Mouse (Mus musculus) megakaryocyte, embryonic 14.5 days (primary cell): Measurements from ENCODE around the gene Zdhhc5. TPM values are rescaled to one million over a fixed set of nuclear protein-coding genes. Genes with fewer than 3 reads are reported as not detected.
"Not testable (repeated sequence)": the region's sequence is repeated elsewhere in the genome, so short reads cannot be mapped to it uniquely, and the experiment has no call there.

Experiments used
- H3K27me3 ChIP-seq: replicated peaks from 2 replicates; pipeline ENCODE3; 2012; ENCODE audit warnings: inconsistent platforms
- H3K36me3 ChIP-seq: replicated peaks from 2 replicates; pipeline ENCODE3; 2012; ENCODE audit warnings: low read length, inconsistent platforms, mixed read lengths
- H3K4me1 ChIP-seq: 2 replicates; pipeline ENCODE4 v1.6.1; 2012; ENCODE audit warnings: inconsistent platforms
- H3K4me3 ChIP-seq: replicated peaks from 2 replicates; pipeline ENCODE3; 2012; ENCODE audit warnings: moderate library complexity, mild to moderate bottlenecking, inconsistent platforms
- H3K9me3 ChIP-seq: 2 replicates; pipeline ENCODE4 v1.6.1; 2012; ENCODE audit warnings: inconsistent platforms
- FLI1 ChIP-seq: IDR thresholded peaks from 2 replicates; pipeline ENCODE4 v1.6.1; 2012; ENCODE audit warnings: low read length, inconsistent platforms, mixed read lengths
- GATA1 ChIP-seq: IDR thresholded peaks from 3 replicates; pipeline ENCODE4 v1.6.1; 2012; ENCODE audit warnings: mixed read lengths, low read length, inconsistent platforms, borderline replicate concordance
- polyA plus RNA-seq: library from polyadenylated mRNA; stranded (reverse); fragments of >175 nt; gene quantifications from 2 replicates; pipeline ENCODE4 v1.2.3, GENCODE M21; 2012; ENCODE audit warnings: low replicate concordance; ENCODE audit not compliant: insufficient read depth

Zdhhc5 gene
- polyA plus RNA-seq, 1 experiment: 20.0 TPM

GRCm38 (mm10) chr2:84735346-84735920 lies 20.5 kb upstream of the Zdhhc5 start:
- Histone ChIP-seq H3K27me3 (peaks cover 41% of the 10 kb centered on the region), H3K36me3 (peaks cover 5% of the 10 kb centered on the region), H3K9me3 (no peaks in the 10 kb centered on the region), H3K4me3 (peak overlapping the region; percentile 91), H3K4me1 (peaks cover 77% of the 10 kb centered on the region)
- no peak for TF ChIP-seq GATA1
- TF ChIP-seq FLI1: no peak

DNA sequence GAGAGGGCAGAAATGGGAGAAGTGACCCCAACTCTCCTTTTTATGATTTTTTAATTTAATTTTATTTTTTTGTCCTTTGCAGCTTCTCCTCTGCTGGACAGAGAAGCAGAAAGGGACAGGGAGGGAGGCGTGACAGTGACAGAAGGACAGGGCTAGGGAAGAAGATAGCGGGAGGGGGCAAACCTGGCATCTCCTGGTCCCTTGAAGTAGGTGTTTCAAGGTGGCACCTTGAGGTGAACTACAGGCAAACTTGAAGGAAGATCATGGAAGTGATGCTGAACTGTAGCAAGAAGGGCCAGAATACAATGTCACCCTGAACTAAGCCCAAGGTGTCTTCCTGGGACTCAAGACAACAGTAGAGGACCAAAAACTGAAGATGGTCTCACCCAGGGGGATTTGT lies 19.9 kb upstream of the Zdhhc5 start:
- H3K36me3 ChIP-seq: peaks cover under 1% of the 10 kb centered on the region
- peaks cover 72% of the 10 kb centered on the region for H3K4me1 ChIP-seq
- H3K9me3 ChIP-seq: no peaks in the 10 kb centered on the region
- peak overlapping the region; percentile 91 for H3K4me3 ChIP-seq
- no peak for TF ChIP-seq GATA1
- TF ChIP-seq FLI1: no peak
- peaks cover 41% of the 10 kb centered on the region for H3K27me3 ChIP-seq

- TF ChIP-seq FLI1 (no peak), GATA1 (no peak)
- Histone ChIP-seq H3K36me3 (no peaks in the 10 kb centered on the region), H3K4me1 (peaks cover 67% of the 10 kb centered on the region), H3K4me3 (peak overlapping the region; percentile 91), H3K27me3 (peaks cover 41% of the 10 kb centered on the region), H3K9me3 (no peaks in the 10 kb centered on the region)
Measured at GRCm38 (mm10) chr2:84734351-84734864, 19.4 kb upstream of the Zdhhc5 start.

GRCm38 (mm10) chr2:84733579-84734300 lies 18.8 kb upstream of the Zdhhc5 start, which contains the start of gene Ypel4:
Gene Ypel4 (plus strand): TSS chr2:84734058.
- Histone ChIP-seq H3K36me3 (no peaks in the 10 kb centered on the region), H3K27me3 (peaks cover 41% of the 10 kb centered on the region), H3K4me1 (peaks cover 60% of the 10 kb centered on the region), H3K4me3 (peak within 1 kb of the TSS; percentile 91), H3K9me3 (no peaks in the 10 kb centered on the region)
- TF ChIP-seq GATA1 (no peak), FLI1 (no peak)

DNA sequence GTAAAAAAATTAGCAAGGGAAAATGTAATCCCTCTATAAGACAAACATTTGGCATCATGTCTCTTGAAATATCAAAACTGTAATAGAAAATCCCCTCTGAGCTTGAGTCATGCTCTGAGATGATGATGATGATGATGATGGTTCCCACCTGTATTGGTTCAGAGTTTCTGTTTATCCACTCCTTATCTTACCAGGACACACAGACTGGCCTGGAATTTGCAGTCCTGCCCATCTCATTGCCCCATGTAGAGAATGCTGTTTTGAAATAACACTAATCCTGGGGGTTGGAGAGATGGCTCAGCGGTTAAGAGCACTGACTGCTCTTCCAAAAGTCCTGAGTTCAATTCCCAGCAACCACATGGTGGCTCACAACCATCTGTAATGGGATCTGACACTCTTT lies 17.4 kb upstream of the Zdhhc5 start:
- no peaks in the 10 kb centered on the region for H3K9me3 ChIP-seq
- TF ChIP-seq GATA1: no peak
- no peak for TF ChIP-seq FLI1
- no peaks in the 10 kb centered on the region for H3K36me3 ChIP-seq
- peaks cover 53% of the 10 kb centered on the region for H3K4me1 ChIP-seq
- H3K4me3 ChIP-seq: no peak overlapping the region
- H3K27me3 ChIP-seq: peaks cover 37% of the 10 kb centered on the region

- TF ChIP-seq FLI1: no peak
- no peak overlapping the region for H3K4me3 ChIP-seq
- H3K36me3 ChIP-seq: no peaks in the 10 kb centered on the region
- peaks cover 25% of the 10 kb centered on the region for H3K27me3 ChIP-seq
- no peaks in the 10 kb centered on the region for H3K9me3 ChIP-seq
- peaks cover 45% of the 10 kb centered on the region for H3K4me1 ChIP-seq
Measured at GRCm38 (mm10) chr2:84731206-84731605, 16.2 kb upstream of the Zdhhc5 start.

- peaks cover 29% of the 10 kb centered on the region for H3K36me3 ChIP-seq
- H3K27me3 ChIP-seq, H3K4me3 ChIP-seq, H3K9me3 ChIP-seq: not testable (repeated sequence)
- peaks cover 44% of the 10 kb centered on the region for H3K4me1 ChIP-seq
Measured at GRCm38 (mm10) chr2:84728191-84728590, 13.2 kb upstream of the Zdhhc5 start.

GRCm38 (mm10) chr2:84727172-84727858 lies 12.3 kb upstream of the Zdhhc5 start, which contains the start of gene Clp1:
Gene Clp1 (minus strand): TSS chr2:84727350.
- no peak for TF ChIP-seq FLI1
- no peak for TF ChIP-seq GATA1
- Histone ChIP-seq H3K36me3 (peaks cover 35% of the 10 kb centered on the region), H3K4me1 (peaks cover 42% of the 10 kb centered on the region), H3K9me3 (no peaks in the 10 kb centered on the region), H3K27me3 (no peaks in the 10 kb centered on the region), H3K4me3 (peak within 1 kb of the TSS; percentile 95)

GRCm38 (mm10) chr2:84726716-84727115 lies 11.7 kb upstream of the Zdhhc5 start:
- Histone ChIP-seq H3K4me1 (peaks cover 42% of the 10 kb centered on the region), H3K9me3 (no peaks in the 10 kb centered on the region), H3K27me3 (no peaks in the 10 kb centered on the region), H3K36me3 (peaks cover 41% of the 10 kb centered on the region), H3K4me3 (peak overlapping the region; percentile 95)
- TF ChIP-seq GATA1: no peak
- no peak for TF ChIP-seq FLI1

DNA sequence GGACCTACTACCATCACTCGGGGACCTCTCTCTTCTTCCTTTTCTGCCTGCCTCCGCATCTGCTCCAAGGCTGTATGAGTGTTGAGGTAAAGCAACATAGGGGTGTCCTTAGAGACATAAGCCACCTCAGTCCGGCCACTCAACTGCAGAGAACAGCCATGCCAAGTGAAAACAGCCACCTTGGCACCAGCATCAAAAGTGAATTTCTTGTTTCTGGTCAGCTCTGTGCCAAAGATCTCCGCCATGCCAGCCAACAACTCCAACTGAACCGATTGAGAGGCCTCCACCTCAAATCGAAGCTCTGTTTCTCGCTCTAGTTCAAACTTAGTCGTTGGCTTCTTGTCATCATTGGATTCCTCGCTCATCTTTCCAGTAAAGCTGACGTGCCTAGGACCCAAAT lies 10.8 kb upstream of the Zdhhc5 start:
- TF ChIP-seq GATA1 (no peak), FLI1 (no peak)
- Histone ChIP-seq H3K27me3 (no peaks in the 10 kb centered on the region), H3K9me3 (no peaks in the 10 kb centered on the region), H3K36me3 (peaks cover 49% of the 10 kb centered on the region), H3K4me1 (peaks cover 46% of the 10 kb centered on the region), H3K4me3 (peak overlapping the region; percentile 95)
